8 mouse cellular contexts compared by ENCODE assay signal in genomic region chr3:51156386-51157290, GRCm38 (mm10).
DNase-seq lines count a peak whose midpoint lies in the region; ATAC-seq and TF ChIP-seq lines count a peak whose summit lies in the region.

No protein-coding gene starts in this region.

- no peak overlapping the region for H3K9ac ChIP-seq in lung, embryonic 14.5 days

- no peaks in the 10 kb centered on the region for H3K36me3 ChIP-seq in lung, embryonic 14.5 days (ENCODE audit: insufficient read depth)

- peak overlapping the region; percentile 42 for H3K27ac ChIP-seq in lung, embryonic 14.5 days (ENCODE audit: low read depth)

- ATAC-seq in lung, embryonic 14.5 days (ENCODE audit: insufficient read depth) = peak; percentile 87

- H3K4me1 ChIP-seq in lung, embryonic 14.5 days (ENCODE audit: insufficient read depth) = peaks cover 12% of the 10 kb centered on the region

- DNase-seq in R1 (ENCODE audit: low read depth, low spot score) = peak; percentile 85
- peak; percentile 41 for DNase-seq in cerebellum, adult 9-10 months
- peak; percentile 57 for DNase-seq in forelimb bud, embryonic 11.5 days (ENCODE audit: low read depth, low spot score)
- peak; percentile 79 for DNase-seq in heart, postnatal 4 days
- peak; percentile 77 to 80 for DNase-seq in layer of hippocampus, adult 8-10 months (ENCODE audit: low spot score in 2 of 2)
- peak; percentile 70 for DNase-seq in lung, embryonic 14.5 days
- DNase-seq in right cerebral cortex, adult 18-20 months = peak; percentile 50
- DNase-seq in natural killer cell, adult 2 months (ENCODE audit: low spot score in 2 of 2) = no peak

- no peaks in the 10 kb centered on the region for H3K9me3 ChIP-seq in lung, embryonic 14.5 days (ENCODE audit: low read depth, low read length)

- H3K4me3 ChIP-seq in lung, embryonic 14.5 days (ENCODE audit: low read depth, low read length) = no peak overlapping the region

- WGBS in lung, embryonic 14.5 days = 22% methylated on average over 20 of the region's 20 CpGs

- peak; percentile 67 for TF ChIP-seq CTCF in lung, embryonic 14.5 days (IDR thresholded peaks at IDR 0.05; ENCODE audit: low read depth)

- H3K27me3 ChIP-seq in lung, embryonic 14.5 days (ENCODE audit: insufficient read depth, low read length) = no peaks in the 10 kb centered on the region

- 0 out of 2 replicates have a peak overlapping the region, but pooled peaks have one; percentile 15 for H3K4me2 ChIP-seq in lung, embryonic 14.5 days

Comparison
In these comparisons a context has a peak if more than half of its experiments do, and no peak if none do; other contexts are left out.
1. DNase-seq: peak in R1 (single experiment), cerebellum, adult 9-10 months (single experiment), forelimb bud, embryonic 11.5 days (single experiment), heart, postnatal 4 days (single experiment), layer of hippocampus, adult 8-10 months (2 of 2), lung, embryonic 14.5 days (single experiment) and right cerebral cortex, adult 18-20 months (single experiment); none in natural killer cell, adult 2 months (0 of 2).